Mouse (Mus musculus) forebrain, embryonic 13.5 days (tissue): ENCODE results near the gene Tex29. TPM values are rescaled to one million over a fixed set of nuclear protein-coding genes. Genes with fewer than 3 reads are reported as not detected.

Source experiments
- ATAC-seq: fragments of 200-750 bp; cut with Nextera tagmentation; 2 replicates; pipeline ENCODE4 v1.8.0; 2017
- H3K27ac ChIP-seq: fragments of 300-500 bp; sonication (generic); 2 replicates; pipeline ENCODE4 v1.5.1; 2015; ENCODE audit warnings: inconsistent platforms, mild to moderate bottlenecking, moderate library complexity
- H3K27me3 ChIP-seq: fragments of 300-500 bp; sonication (generic); 2 replicates; pipeline ENCODE4 v1.6.1; 2015; ENCODE audit warnings: mild to moderate bottlenecking, inconsistent platforms
- H3K36me3 ChIP-seq: fragments of 300-500 bp; sonication (generic); 2 replicates; pipeline ENCODE4 v1.6.1; 2015; ENCODE audit warnings: mild to moderate bottlenecking, inconsistent platforms; ENCODE audit not compliant: poor library complexity, severe bottlenecking
- H3K4me1 ChIP-seq: fragments of 300-500 bp; sonication (generic); 2 replicates; pipeline ENCODE4 v1.6.1; 2015; ENCODE audit warnings: inconsistent platforms
- H3K4me2 ChIP-seq: fragments of 300-500 bp; sonication (generic); 2 replicates; pipeline ENCODE4 v1.6.1; 2015; ENCODE audit warnings: inconsistent platforms, mild to moderate bottlenecking, moderate library complexity
- H3K4me3 ChIP-seq: fragments of 300-500 bp; sonication (generic); 2 replicates; pipeline ENCODE4 v1.5.1; 2015; ENCODE audit warnings: mild to moderate bottlenecking, inconsistent platforms
- H3K9ac ChIP-seq: fragments of 300-500 bp; sonication (generic); 2 replicates; pipeline ENCODE4 v1.6.1; 2015; ENCODE audit warnings: mild to moderate bottlenecking, inconsistent platforms
- H3K9me3 ChIP-seq: fragments of 300-500 bp; sonication (generic); replicated peaks from 2 replicates; pipeline ENCODE4 v1.6.1; 2016; ENCODE audit warnings: inconsistent platforms
- WGBS: fragments of 180-500 bp; shearing (Covaris S2); methylation state at CpG from one replicate; pipeline ENCODE4 v1.1.7; 2015; 5-methylcytosine and 5-hydroxymethylcytosine counted together
- polyA plus RNA-seq: library from polyadenylated mRNA; unstranded; fragments of >200 nt; fragmentation: Nextera tagmentation; extraction: Ambion mirVana; gene quantifications from 2 replicates; pipeline ENCODE4 v1.2.1, GENCODE M21; 2015

Gene Tex29
- polyA plus RNA-seq, 1 experiment from 2014 or later, result 0.89 TPM

DNA sequence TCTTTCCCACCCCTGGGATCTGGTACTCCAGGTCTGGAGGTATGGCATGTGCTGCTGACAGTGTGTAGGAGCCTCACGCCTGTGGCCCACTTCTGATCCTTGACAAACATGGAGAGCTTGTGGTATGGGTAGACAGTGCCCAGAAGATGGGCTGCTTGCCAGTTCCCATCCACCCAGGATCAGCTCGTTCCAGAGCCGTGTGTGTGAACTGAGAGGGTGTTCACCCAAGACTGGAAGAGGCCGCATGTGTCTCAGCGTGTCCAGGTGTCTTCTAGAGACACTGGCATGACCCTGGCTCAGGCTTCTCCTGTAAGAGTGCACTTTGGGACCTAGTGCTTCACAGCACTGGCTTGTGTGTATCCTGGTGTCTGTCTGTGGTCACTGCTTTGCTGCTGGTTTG, 29.8 kb upstream of the Tex29 start:
- H3K4me1 ChIP-seq, result 0 out of 2 replicates have a peak, but pooled peaks cover 3% of the 10 kb centered on the region
- peaks cover 99% of the 10 kb centered on the region for H3K36me3 ChIP-seq
- no peak overlapping the region for H3K4me2 ChIP-seq
- no peak overlapping the region for H3K4me3 ChIP-seq
- no peak overlapping the region for H3K9ac ChIP-seq
- no peaks in the 10 kb centered on the region for H3K9me3 ChIP-seq
- WGBS, result 93% methylated on average over 5 of the region's 5 CpGs
- H3K27ac ChIP-seq, result no peak overlapping the region
- ATAC-seq, result no peak
- no peaks in the 10 kb centered on the region for H3K27me3 ChIP-seq

DNA sequence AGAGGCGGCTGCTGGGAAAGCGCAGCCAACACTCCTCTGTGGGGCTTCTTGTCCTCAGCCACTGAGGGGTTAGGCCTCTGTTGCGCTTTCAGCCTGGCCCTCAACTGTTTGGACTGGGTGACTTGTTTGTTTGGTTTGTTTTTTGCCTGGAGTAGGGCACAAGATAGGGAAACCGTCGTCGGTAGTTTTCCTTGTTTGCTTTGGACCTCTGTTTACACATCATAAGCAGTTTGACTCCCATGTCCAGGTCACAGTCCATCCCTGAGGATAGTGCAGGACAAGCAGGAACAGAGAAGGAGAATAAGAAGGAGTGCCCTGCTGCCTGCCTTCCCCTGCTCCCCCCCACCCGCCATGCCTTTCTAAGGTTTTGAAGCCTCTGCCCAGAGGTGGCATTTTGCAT, 26.5 kb upstream of the Tex29 start:
- Histone ChIP-seq H3K9ac (no peak overlapping the region), H3K36me3 (peaks cover 99% of the 10 kb centered on the region), H3K4me2 (no peak overlapping the region), H3K9me3 (no peaks in the 10 kb centered on the region), H3K27me3 (no peaks in the 10 kb centered on the region), H3K27ac (no peak overlapping the region), H3K4me3 (no peak overlapping the region), H3K4me1 (no peaks in the 10 kb centered on the region)
- 88% methylated on average over 7 of the region's 7 CpGs for WGBS
- ATAC-seq, result no peak

DNA sequence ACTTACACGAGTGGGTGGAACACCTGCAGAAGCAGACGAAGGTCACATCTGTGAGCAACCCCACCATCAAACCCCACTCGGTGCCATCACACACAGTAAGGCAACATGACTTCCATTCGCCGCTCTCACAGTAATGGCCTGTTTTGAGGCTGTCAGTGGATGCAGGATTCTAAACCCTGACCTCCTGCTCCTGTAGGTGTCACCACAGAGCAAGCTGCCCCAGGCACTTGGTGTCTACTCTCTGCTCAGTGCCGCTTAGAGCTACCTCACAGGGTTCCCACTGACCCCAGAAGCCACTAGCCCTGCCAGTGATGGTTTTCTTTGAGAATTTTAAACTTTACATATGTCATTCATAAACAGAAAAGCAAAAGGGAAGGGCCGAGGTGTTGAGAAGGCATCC, 25.1 kb upstream of the Tex29 start:
- H3K36me3 ChIP-seq, result peaks cover 99% of the 10 kb centered on the region
- 81% methylated on average over 7 of the region's 7 CpGs for WGBS
- no peak overlapping the region for H3K9ac ChIP-seq
- no peak overlapping the region for H3K27ac ChIP-seq
- 0 out of 2 replicates have a peak, but pooled peaks have one; percentile 10 for ATAC-seq
- H3K4me1 ChIP-seq, result no peaks in the 10 kb centered on the region
- no peak overlapping the region for H3K4me2 ChIP-seq
- no peak overlapping the region for H3K4me3 ChIP-seq
- H3K9me3 ChIP-seq, result no peaks in the 10 kb centered on the region
- H3K27me3 ChIP-seq, result no peaks in the 10 kb centered on the region

DNA sequence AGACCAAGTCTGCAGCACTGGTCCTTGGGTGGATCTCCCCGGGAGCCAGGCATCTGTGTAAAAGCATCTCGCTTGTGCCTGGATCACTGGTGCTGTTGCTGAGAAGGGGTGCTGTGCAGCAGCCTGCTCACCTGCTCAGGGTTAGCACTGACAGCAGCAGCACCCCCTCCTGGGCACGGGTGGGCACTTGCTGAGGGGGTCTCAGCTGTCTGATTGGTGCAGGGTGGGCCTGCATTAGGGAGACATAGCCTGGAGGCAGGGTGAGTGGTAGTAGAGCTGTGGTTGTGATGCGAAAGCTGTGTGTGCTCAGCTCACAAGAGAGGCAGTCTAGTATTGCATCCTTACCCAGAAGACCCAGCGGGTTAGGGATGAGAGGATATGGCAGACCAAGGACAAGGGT, 20.1 kb upstream of the Tex29 start:
- Histone ChIP-seq H3K9ac (no peak overlapping the region), H3K4me1 (no peaks in the 10 kb centered on the region), H3K27me3 (no peaks in the 10 kb centered on the region), H3K9me3 (no peaks in the 10 kb centered on the region), H3K27ac (no peak overlapping the region), H3K4me2 (no peak overlapping the region), H3K36me3 (peaks cover 99% of the 10 kb centered on the region), H3K4me3 (no peak overlapping the region)
- ATAC-seq, result no peak
- WGBS, result 90% methylated on average over 5 of the region's 5 CpGs

DNA sequence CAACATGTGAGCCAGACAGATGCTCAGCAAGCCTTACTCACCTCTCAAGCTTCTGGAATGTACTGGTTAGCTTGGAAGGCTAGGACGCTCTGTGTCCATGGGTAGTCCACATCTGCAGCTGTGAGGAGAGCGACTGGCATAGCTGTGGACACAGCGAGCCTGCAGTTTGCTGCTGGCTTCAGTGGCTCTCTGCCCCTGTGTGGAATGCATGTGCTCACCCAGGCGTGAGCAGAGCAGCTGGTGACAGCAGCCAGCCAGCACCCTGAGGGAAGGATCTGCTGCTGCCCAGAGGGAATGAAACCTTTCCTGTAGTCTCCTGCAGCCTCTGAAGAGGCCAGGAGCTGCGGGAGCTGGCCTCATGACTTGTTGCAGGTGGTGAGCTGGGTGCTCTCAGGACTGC, 19.7 kb upstream of the Tex29 start:
- no peak overlapping the region for H3K9ac ChIP-seq
- ATAC-seq, result no peak
- no peaks in the 10 kb centered on the region for H3K4me1 ChIP-seq
- WGBS, result 89% methylated on average over 5 of the region's 5 CpGs
- no peak overlapping the region for H3K4me2 ChIP-seq
- H3K36me3 ChIP-seq, result peaks cover 99% of the 10 kb centered on the region
- H3K27ac ChIP-seq, result no peak overlapping the region
- H3K9me3 ChIP-seq, result no peaks in the 10 kb centered on the region
- no peaks in the 10 kb centered on the region for H3K27me3 ChIP-seq
- H3K4me3 ChIP-seq, result no peak overlapping the region

DNA sequence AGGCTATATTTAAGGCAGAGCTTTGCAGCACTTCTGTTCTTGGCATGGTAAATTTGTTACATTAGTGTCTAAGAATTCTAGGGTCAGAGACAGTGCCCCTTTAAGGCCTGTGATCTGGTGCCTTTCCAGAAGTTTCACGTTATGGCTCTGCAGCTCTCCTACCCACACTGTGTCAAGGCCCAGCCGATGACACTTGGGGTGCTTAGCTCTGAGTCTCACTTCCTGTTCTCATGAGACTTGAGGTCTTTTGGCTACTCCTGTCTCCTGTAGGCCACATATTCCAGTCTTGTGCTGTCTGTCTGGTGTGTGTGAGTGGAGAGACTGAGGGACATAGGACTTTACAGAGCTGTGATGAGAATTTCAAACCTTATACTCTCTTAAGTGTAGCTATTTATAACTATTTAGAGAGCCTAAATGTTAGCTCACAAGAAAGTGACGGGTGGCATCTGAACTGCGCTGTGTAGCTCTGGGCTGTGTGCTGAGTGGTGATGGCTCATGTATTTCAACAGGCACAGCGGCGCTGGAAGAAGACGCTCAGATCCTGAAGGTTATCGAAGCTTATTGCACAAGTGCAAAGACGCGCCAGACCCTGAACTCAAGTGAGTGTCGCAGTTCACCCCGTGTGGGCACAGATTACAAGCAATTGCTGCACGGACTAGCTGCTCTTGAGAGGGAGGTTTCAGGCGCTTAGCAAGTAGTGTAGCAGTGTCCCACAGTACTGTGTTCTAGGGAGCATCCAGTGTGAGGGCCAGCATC, 18.6 kb upstream of the Tex29 start:
- WGBS, result 93% methylated on average over 14 of the region's 14 CpGs
- Histone ChIP-seq H3K27ac (no peak overlapping the region), H3K4me1 (no peaks in the 10 kb centered on the region), H3K9me3 (no peaks in the 10 kb centered on the region), H3K27me3 (no peaks in the 10 kb centered on the region), H3K9ac (no peak overlapping the region), H3K4me2 (no peak overlapping the region), H3K4me3 (no peak overlapping the region), H3K36me3 (peaks cover 99% of the 10 kb centered on the region)
- no peak for ATAC-seq

DNA sequence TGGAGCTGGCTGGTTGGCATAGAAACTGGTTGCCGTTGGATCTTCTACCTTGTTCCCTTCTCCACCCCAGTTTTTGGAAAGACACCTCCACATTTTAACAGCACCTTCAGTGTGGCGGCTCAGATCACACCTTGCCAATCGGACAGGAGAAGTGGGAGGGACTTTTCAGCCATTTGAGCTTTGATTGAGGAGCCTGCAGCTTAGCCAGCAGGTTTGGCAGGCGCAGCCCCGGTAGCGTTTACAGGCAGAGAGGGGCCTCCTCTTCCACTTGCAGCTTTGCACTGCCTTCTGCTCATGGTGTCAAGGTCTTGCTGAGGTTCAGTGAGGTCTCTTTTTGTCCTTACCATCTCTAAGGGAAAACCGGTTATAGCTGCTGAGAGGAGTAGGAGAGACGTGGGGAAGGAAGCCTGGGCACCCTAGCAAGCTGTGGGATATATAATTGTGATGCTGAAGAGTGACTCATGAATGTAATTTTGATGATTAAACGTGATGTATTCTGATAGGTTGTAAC, 17.7 kb upstream of the Tex29 start:
- H3K9me3 ChIP-seq, result no peaks in the 10 kb centered on the region
- WGBS, result 85% methylated on average over 9 of the region's 9 CpGs
- no peaks in the 10 kb centered on the region for H3K27me3 ChIP-seq
- peaks cover 7% of the 10 kb centered on the region; the same call in 1 of the 2 replicates for H3K4me1 ChIP-seq
- no peak overlapping the region for H3K4me3 ChIP-seq
- no peak overlapping the region for H3K9ac ChIP-seq
- no peak for ATAC-seq
- no peak overlapping the region for H3K27ac ChIP-seq
- H3K4me2 ChIP-seq, result no peak overlapping the region
- peaks cover 97% of the 10 kb centered on the region for H3K36me3 ChIP-seq

DNA sequence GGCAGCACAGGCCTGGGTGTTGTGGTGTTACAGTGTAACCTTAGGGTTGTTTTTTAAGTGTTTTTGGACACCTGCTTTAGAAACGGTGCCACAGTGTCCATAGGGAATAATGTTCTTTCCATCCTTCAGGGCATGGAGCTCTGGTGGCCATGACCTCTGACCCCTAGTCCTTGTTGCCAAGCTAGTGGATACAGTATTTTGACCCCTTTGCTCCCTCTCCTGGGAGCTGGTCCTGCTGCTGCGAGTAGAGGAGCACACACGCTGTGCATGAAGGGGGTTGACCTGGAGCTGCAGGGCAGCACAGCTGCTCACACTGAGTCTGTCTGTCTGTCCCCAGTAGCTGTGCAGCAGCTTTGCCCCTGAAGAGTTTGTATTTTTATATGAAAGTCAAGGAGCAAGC, 14.5 kb upstream of the Tex29 start:
- 73% methylated on average over 3 of the region's 3 CpGs for WGBS
- Histone ChIP-seq H3K27ac (no peak overlapping the region), H3K36me3 (peaks cover 92% of the 10 kb centered on the region), H3K9ac (no peak overlapping the region), H3K9me3 (no peaks in the 10 kb centered on the region), H3K27me3 (no peaks in the 10 kb centered on the region), H3K4me3 (no peak overlapping the region), H3K4me1 (peaks cover 24% of the 10 kb centered on the region), H3K4me2 (no peak overlapping the region)
- ATAC-seq, result no peak

DNA sequence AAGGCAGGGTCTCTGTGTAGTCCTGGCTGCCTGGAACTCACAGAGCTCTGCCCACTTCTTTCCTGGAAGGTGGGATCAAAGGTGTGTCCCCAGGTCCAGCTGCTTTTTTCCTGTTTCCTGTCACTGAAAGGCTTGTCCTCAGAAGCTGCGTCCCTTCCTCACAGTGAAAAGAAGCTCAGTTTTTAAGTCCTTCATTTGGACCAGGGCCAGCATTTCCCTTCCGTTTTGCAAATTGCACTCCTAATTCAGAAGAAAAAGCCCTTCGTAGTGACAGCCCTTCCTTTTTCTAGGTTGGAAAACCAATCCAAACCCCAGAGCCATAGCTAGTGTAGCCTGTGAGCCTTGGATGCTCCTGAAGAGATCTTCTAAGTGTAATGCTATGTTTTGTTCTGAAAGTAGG, 13.0 kb upstream of the Tex29 start:
- WGBS, result 52% methylated on average over 3 of the region's 3 CpGs
- Histone ChIP-seq H3K27me3 (no peaks in the 10 kb centered on the region), H3K36me3 (peaks cover 87% of the 10 kb centered on the region), H3K4me1 (peaks cover 30% of the 10 kb centered on the region), H3K4me2 (no peak overlapping the region), H3K27ac (no peak overlapping the region), H3K9ac (no peak overlapping the region), H3K4me3 (no peak overlapping the region), H3K9me3 (no peaks in the 10 kb centered on the region)
- ATAC-seq, result no peak

DNA sequence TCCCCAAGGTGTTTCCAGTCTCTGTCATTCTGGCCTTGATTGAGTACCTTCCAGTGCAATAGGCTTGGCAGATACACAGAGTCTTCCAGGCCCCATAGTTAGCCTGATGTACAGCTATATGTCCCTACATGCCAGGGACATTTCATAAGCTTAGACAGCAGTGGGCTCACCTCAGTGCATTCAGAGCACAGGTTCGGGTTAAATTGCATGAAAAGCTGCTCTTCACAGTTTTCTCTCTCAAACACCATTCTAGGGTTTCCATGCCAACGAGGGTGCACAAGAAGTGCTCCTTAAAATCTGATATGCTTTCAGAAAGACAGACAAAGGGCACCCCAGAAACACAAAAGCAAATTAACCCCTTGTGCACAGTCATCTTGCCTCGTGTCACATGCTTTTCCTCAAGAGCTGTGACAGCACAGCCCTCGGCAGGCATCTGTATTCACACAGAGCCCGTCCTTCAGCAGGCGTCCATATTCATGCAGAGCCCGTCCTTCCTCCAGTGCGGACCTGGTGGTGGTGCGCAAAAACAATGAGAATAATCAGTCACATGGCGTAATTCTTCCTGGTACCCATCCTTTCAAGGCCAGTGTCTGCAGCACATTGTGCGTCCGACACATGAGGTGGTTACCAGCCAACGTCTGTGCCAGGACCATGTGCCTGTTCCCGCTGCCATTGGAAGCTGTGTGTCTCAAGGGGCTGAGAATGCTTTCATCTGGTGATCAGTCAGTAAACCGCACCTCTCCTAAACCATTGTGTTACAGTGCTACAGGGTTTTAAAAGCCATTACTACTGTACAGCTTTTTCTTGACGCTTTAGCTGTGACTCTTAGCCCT, 9.8 kb upstream of the Tex29 start:
- H3K4me1 ChIP-seq, result peaks cover 30% of the 10 kb centered on the region
- H3K36me3 ChIP-seq, result peaks cover 87% of the 10 kb centered on the region
- WGBS, result 50% methylated on average over 16 of the region's 16 CpGs
- peak; percentile 66 for ATAC-seq
- no peaks in the 10 kb centered on the region for H3K27me3 ChIP-seq
- H3K27ac ChIP-seq, result peak overlapping the region; percentile 76
- H3K4me2 ChIP-seq, result peak overlapping the region; percentile 10; the same call in 1 of the 2 replicates
- H3K4me3 ChIP-seq, result no peak overlapping the region
- H3K9me3 ChIP-seq, result no peaks in the 10 kb centered on the region
- H3K9ac ChIP-seq, result peak overlapping the region; percentile 1; the same call in 1 of the 2 replicates

DNA sequence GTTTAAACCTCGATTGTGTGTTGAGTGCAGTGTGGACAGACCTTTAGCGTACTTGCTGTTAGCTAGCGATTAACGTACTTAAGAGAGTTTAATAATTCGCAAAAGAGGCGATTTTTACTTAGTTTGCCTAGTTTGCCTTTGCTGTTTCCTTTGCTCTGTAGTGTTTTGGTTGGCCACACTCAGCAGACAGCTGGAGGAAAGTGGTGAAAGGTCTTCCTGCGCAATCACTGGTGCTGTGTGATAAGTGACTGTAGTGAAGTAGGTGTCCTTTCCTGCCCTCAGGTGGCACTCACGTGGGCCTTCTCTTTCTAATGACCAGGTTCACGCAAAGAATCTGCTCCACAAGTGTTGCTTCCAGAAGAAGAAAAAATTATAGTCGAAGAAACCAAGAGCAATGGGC, 9.1 kb upstream of the Tex29 start:
- Histone ChIP-seq H3K9ac (no peak overlapping the region), H3K27me3 (no peaks in the 10 kb centered on the region), H3K36me3 (peaks cover 87% of the 10 kb centered on the region), H3K4me1 (peaks cover 30% of the 10 kb centered on the region), H3K4me3 (no peak overlapping the region), H3K27ac (peak overlapping the region; percentile 76; the same call in 1 of the 2 replicates), H3K4me2 (no peak overlapping the region), H3K9me3 (no peaks in the 10 kb centered on the region)
- WGBS, result 88% methylated on average over 10 of the region's 10 CpGs
- ATAC-seq, result no peak

DNA sequence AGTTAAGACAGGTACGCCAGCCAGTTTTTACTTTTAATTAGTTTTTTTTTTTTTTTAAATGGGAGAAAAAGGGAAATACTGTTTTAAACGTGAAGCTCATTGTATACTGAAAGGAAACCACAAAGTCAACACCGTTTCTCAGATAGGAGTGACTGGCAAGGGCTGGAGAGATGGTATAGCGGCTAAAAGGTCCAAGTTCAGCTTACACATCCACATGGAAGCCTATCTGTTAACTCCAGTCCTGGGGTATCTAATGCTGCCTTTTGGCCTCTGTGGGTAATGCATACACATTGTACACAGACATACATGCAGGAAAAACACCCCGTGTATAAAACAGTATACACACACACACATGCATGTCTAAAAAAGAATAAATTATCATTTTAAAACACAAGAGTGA, 8.3 kb upstream of the Tex29 start:
- no peak overlapping the region for H3K4me2 ChIP-seq
- no peaks in the 10 kb centered on the region for H3K9me3 ChIP-seq
- WGBS, result 94% methylated on average over 5 of the region's 5 CpGs
- H3K36me3 ChIP-seq, result peaks cover 89% of the 10 kb centered on the region
- ATAC-seq, result no peak
- no peaks in the 10 kb centered on the region for H3K27me3 ChIP-seq
- H3K4me1 ChIP-seq, result peaks cover 30% of the 10 kb centered on the region
- H3K9ac ChIP-seq, result no peak overlapping the region
- H3K4me3 ChIP-seq, result no peak overlapping the region
- H3K27ac ChIP-seq, result no peak overlapping the region
